8 mouse cellular contexts compared by ENCODE assay signal in the genomic region with DNA sequence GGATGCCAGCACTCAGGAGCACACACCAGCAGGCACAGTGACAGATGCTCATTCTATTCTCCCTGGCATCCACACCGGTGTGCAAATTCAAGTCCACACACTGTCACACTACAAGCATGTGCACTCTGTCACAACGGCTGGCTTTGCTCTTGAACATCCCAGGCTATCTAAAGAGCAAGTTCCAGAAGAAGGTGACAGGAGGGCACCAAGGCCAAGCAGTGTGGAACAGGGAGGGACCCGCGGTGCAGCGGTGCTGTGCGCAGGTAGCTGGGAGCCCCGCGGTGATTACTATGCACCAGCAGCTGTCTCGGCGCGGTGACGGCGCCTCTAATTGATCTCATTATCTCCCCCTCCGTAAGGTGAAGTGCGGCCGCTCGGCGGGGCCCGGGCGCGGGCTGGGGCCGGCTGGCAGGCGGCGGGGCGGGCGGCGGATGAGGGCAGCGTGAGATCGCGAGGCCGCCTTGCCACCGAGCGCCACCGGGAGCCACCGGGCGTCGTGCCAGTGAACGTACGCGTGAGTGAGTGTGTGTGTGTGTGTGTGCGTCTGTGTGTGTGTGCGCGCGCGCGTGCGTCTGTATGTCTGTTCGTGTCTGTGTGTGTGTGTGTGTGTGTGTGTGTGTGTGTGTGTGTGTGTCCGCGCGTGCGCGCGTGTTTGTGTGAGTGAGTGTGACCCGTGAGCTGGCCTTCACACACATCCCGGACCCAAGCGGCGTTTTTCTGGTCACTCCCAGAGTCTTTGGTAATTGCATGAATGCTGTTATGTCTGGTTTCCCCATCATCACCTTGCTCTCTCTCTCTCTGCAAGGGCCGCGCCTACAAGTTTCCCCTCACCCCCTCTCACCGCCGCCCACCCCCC.
DNase-seq lines count a peak whose midpoint lies in the region; ATAC-seq and TF ChIP-seq lines count a peak whose summit lies in the region.

No protein-coding gene starts in this region.

- no peak for TF ChIP-seq EP300 in liver, postnatal 0 days (IDR thresholded peaks at IDR 0.05; ENCODE audit: low read depth)

- intact Hi-C loops in heart, postnatal 14 days (cut with DNase I): loop anchor here (10.0 kb wide), 1 partner anchor 151 kb away; the partner anchor contains the start of gene Zfp536

- peak; percentile 58 for ATAC-seq in forebrain, embryonic 13.5 days
- peak; percentile 41; the same call in 1 of the 2 replicates for ATAC-seq in liver, postnatal 0 days

- peak overlapping the region; percentile 66 for H3K9ac ChIP-seq in forebrain, embryonic 13.5 days
- H3K9ac ChIP-seq in liver, postnatal 0 days (replicated peaks): no peak overlapping the region

- H3K36me3 ChIP-seq in forebrain, embryonic 13.5 days (ENCODE audit: poor library complexity, severe bottlenecking): no peaks in the 10 kb centered on the region
- no peaks in the 10 kb centered on the region for H3K36me3 ChIP-seq in liver, postnatal 0 days (replicated peaks; ENCODE audit: insufficient read depth, low read length)

- TF ChIP-seq CTCF in layer of hippocampus, adult 2 months (conservative IDR thresholded peaks at IDR 0.05): no peak
- no peak for TF ChIP-seq CTCF in liver, postnatal 0 days (IDR thresholded peaks at IDR 0.05; ENCODE audit: low read depth)
- no peak for TF ChIP-seq CTCF in olfactory bulb, adult 2 months (IDR thresholded peaks at IDR 0.05; ENCODE audit: insufficient read depth, low read depth, low read length)

- H3K4me3 ChIP-seq in forebrain, embryonic 13.5 days: peak overlapping the region; percentile 38
- peak overlapping the region; percentile 52 for H3K4me3 ChIP-seq in layer of hippocampus, adult 2 months
- H3K4me3 ChIP-seq in liver, postnatal 0 days (ENCODE audit: low read depth, low read length): peak overlapping the region; percentile 29; the same call in 1 of the 2 replicates
- peak overlapping the region; percentile 58 for H3K4me3 ChIP-seq in olfactory bulb, adult 2 months (ENCODE audit: insufficient read depth, low read depth, low read length)

- DNase-seq in thymus, postnatal 14 days: peak; percentile 11
- DNase-seq in thymus, postnatal 36 days: no peak
- peak; percentile 66 to 73 for DNase-seq in heart, postnatal 14 days
- DNase-seq in layer of hippocampus, adult 2 months (ENCODE audit: low spot score in 2 of 2): peak in 1 of 2 experiments; percentile 55
- peak; percentile 46 for DNase-seq in liver, postnatal 0 days
- peak; percentile 23 to 51 for DNase-seq in urinary bladder, postnatal 36 days (ENCODE audit: low spot score in 2 of 2)

- no peaks in the 10 kb centered on the region for H3K27me3 ChIP-seq in forebrain, embryonic 13.5 days
- H3K27me3 ChIP-seq in liver, postnatal 0 days (ENCODE audit: insufficient read depth, low read length): peaks cover 16% of the 10 kb centered on the region

- H3K4me2 ChIP-seq in forebrain, embryonic 13.5 days: peak overlapping the region; percentile 76
- peak overlapping the region; percentile 60 for H3K4me2 ChIP-seq in liver, postnatal 0 days (ENCODE audit: low read depth, low read length)

- TF ChIP-seq POLR2A in olfactory bulb, adult 2 months (IDR thresholded peaks at IDR 0.05; ENCODE audit: insufficient read depth, low read depth, low read length): no peak

- no peaks in the 10 kb centered on the region for H3K9me3 ChIP-seq in forebrain, embryonic 13.5 days (replicated peaks)
- no peaks in the 10 kb centered on the region for H3K9me3 ChIP-seq in liver, postnatal 0 days (ENCODE audit: low read length)

- WGBS in forebrain, embryonic 13.5 days: 3% methylated on average over 36 of the region's 62 CpGs
- 3% methylated on average over 37 of the region's 62 CpGs for WGBS in liver, postnatal 0 days (ENCODE audit: insufficient replicate concordance)
- WGBS in olfactory bulb, adult 2 months: under 1% methylated on average over 62 of the region's 62 CpGs

- H3K4me1 ChIP-seq in forebrain, embryonic 13.5 days: peaks cover 61% of the 10 kb centered on the region
- no peaks in the 10 kb centered on the region for H3K4me1 ChIP-seq in liver, postnatal 0 days (ENCODE audit: insufficient read depth)
- H3K4me1 ChIP-seq in olfactory bulb, adult 2 months (ENCODE audit: control insufficient read depth, insufficient read depth, low read length): peaks cover 14% of the 10 kb centered on the region; the same call in 1 of the 2 replicates

- peak overlapping the region; percentile 84 for H3K27ac ChIP-seq in forebrain, embryonic 13.5 days
- H3K27ac ChIP-seq in layer of hippocampus, adult 2 months: peak overlapping the region; percentile 84
- no peak overlapping the region for H3K27ac ChIP-seq in liver, postnatal 0 days (ENCODE audit: low read depth)
- H3K27ac ChIP-seq in olfactory bulb, adult 2 months (ENCODE audit: insufficient read depth, low read depth, low read length): no peak overlapping the region

Comparison
In these comparisons a context has a peak if more than half of its experiments do, and no peak if none do; other contexts are left out.
1. DNase-seq: peak in thymus, postnatal 14 days (single experiment), heart, postnatal 14 days (2 of 2), liver, postnatal 0 days (single experiment) and urinary bladder, postnatal 36 days (2 of 2); none in thymus, postnatal 36 days (0 of 2).
2. H3K27ac ChIP-seq: peak in forebrain, embryonic 13.5 days (single experiment) and layer of hippocampus, adult 2 months (single experiment); none in liver, postnatal 0 days (single experiment) and olfactory bulb, adult 2 months (single experiment).
3. Peak in every context shown above with its lines, with median percentiles within 50 percentile points of each other: H3K4me3 ChIP-seq.